Mouse (Mus musculus) heart, adult 11 months (tissue): ENCODE measurements around the gene Ccdc65.
"Not testable (repeated sequence)": the region's sequence is repeated elsewhere in the genome, so short reads cannot be mapped to it uniquely, and the experiment has no call there.

Source experiments
- DNase-seq: peaks from one replicate; pipeline ENCODE4 v3.0.0; 2022

The Ccdc65 gene

GRCm38 (mm10) chr15:98740219-98740618 lies 32.2 kb downstream of the Ccdc65 start:
- no peak for DNase-seq

- DNase-seq: no peak
Observed at GRCm38 (mm10) chr15:98742766-98743428, 34.9 kb downstream of the Ccdc65 start.

- DNase-seq: not testable (repeated sequence)
Observed at GRCm38 (mm10) chr15:98743863-98744262, 35.9 kb downstream of the Ccdc65 start.

GRCm38 (mm10) chr15:98746344-98746965 lies 38.4 kb downstream of the Ccdc65 start:
- DNase-seq: no peak

GRCm38 (mm10) chr15:98747296-98747695 lies 39.3 kb downstream of the Ccdc65 start:
- no peak for DNase-seq

- DNase-seq: no peak
Observed at GRCm38 (mm10) chr15:98749093-98749492, 41.1 kb downstream of the Ccdc65 start.

- DNase-seq: no peak
Observed at GRCm38 (mm10) chr15:98753021-98753423, 45.0 kb downstream of the Ccdc65 start.

- DNase-seq: no peak
Observed at GRCm38 (mm10) chr15:98754125-98754524, 46.1 kb downstream of the Ccdc65 start.

- peak; percentile 98 for DNase-seq
Observed at GRCm38 (mm10) chr15:98762201-98762621, 54.2 kb downstream of the Ccdc65 start.

- peak; percentile 100 for DNase-seq
Observed at GRCm38 (mm10) chr15:98762670-98763529, 54.9 kb downstream of the Ccdc65 start, which contains the start of gene Arf3. Arf3 (minus strand) TSS chr15:98763214.

- DNase-seq: no peak
Observed at GRCm38 (mm10) chr15:98765929-98766328, 57.9 kb downstream of the Ccdc65 start.

- DNase-seq: no peak
Observed at GRCm38 (mm10) chr15:98768259-98768658, 60.3 kb downstream of the Ccdc65 start.

- no peak for DNase-seq
Observed at GRCm38 (mm10) chr15:98771813-98772425, 63.9 kb downstream of the Ccdc65 start.

- no peak for DNase-seq
Observed at GRCm38 (mm10) chr15:98772511-98773211, 64.7 kb downstream of the Ccdc65 start.
